Mouse (Mus musculus) WW6 (cell line): ENCODE results near the gene Car7.

Source experiments
- DNase-seq: peaks from one replicate; pipeline ENCODE4 v3.0.0-alpha.2; 2013; ENCODE audit warnings: low read depth, low spot score

The Car7 gene

DNA sequence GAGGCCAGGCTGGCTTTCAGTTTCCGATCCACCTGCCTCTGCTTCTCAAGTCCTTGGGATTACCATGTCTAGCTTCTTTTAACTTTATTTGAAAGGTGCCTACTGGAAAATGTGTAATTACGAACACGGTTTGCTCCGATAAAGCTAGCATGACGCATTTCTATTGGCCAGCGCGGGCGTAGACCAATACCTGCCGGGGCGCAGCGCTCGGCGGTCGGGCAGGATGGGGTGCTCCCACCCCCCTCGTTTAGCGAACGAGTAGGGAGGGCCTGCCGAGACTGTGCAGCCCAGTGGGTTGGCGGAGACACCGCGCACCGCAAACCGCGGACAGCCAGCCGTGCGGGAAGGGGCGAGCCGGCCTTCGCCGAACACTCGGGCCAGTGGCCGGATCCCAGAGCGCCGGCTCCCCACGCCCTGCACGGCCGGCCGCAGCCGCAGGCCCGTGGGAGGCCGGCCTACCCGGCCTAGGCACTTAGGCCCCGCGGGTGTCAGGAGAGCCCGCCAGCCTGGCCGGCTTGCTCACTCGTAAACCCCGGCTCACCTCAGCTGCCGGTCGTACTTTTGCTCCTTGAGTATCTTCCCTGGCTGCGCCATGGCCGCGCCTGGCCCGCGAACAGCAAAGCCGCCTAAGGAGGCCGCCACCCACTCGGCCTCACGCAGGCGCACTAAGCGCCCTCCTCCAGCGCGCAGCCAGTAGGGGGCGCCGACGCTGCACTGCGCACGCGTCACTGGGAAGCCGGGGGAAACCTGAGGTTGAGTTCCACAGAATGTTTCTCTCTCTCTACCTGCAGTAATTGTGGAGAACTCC, at the start of gene Car7, which contains the start of gene Nae1:
Gene Car7, plus strand, starts transcription at position 719 of the 808 bp plus-strand sequence.
Gene Nae1, minus strand, starts transcription at position 667 of the 808 bp plus-strand sequence.
- DNase-seq = peak; percentile 91

DNA sequence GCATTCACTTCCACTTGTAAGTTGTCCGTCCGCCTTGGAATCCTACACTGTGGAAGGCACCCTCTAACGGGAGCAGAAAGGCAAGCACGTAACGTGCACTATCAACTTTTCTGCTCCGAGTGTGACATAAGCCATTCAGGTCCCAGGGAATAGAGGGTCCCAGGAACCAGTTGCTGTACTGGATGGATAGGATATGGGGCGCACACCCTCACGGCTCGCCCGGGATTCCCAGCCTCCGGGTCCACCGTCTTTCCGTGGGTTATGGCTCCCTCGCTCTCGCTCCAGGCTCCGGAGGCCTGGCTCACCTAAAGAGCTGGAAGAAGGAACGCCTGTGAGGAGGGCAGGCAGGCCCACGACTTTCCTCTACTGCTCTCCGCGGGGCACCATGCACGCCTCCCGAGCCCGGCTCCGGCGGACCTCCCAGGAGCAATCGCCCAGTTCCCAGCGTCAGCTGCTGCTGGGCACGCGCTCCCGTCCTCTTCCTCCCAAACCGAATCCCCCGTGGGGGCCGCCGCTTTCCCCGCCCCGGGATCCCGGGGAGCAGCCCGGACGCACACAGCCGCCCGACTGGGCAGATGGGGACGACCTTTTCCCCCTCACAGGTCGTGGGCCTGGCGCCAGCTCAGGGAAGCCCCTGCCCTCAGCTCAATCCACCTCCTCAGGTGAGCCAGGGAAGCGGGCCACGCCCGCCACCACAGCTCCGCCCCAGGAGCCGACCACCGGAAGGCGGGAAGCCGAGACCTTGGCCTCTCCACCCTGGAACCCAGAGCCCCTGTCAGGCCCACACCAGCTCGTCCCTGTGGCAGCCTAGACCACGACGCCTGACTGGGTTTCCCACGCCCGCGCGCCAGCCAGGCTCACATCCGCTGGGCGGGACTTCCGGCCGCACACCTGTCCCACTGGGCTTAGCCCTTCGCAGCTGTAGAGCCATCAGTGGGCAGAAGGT, 25.2 kb upstream of the Car7 start, which contains the start of gene Terb1:
Gene Terb1, minus strand, starts transcription at position 850 of the 946 bp plus-strand sequence.
- DNase-seq = peak; percentile 47

DNA sequence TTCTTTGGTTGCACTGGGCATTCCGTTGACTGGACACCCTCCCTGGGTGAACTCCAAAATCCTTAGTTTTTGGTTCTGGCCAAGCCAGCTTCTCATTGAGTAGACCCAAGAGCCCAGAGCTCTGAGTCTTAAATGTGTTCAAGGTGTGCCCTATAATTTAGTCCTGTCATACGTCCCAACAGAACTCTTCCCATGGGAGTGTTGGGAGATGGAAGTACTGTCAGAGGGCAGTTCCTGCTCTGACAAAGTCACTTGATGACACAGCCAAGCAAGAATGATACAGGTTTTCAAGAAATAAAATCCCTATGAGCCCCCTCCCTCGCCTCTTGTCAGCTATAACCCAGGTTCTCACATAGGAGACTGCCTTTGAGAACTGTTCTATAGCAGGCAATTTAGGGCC, 24.4 kb upstream of the Car7 start:
- DNase-seq = no peak

DNA sequence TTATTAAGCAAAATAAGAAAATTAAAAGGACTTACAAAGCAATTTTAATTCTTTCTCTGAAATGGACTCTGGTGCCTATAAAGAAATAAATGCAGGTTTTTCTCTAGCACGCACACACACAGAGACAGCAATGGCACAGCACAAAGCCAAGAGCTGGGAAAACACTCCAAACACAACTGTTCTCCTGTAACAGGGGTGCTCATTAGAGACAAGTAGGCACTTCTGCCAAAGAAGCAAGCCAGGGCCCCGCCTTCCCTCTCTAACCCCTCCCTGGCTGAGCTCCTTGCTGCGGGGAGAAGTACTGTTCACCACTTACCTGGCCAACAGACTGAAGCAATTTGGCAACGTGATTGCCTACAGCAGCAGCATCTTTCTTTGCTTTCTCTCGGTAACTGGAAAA, 16.6 kb upstream of the Car7 start:
- DNase-seq = no peak

DNA sequence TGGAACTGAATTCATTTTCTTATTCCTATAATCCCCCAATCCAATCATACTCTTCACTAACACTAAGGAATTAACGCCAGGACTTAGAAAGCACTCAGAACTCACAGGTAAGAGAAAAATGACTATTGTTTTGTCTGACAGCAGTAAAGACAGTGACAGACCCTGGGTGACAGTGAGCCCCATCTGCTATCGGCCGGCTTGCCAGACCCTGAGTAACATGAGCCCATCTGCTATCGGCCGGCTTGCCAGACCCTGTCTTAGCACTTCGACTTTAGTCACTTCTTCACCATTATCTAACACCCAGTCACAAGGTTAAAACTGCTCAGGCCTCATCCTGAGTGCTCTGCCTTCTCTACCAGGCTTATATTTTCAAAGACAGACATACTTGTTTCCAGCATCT, 4.8 kb upstream of the Car7 start:
- DNase-seq = no peak

DNA sequence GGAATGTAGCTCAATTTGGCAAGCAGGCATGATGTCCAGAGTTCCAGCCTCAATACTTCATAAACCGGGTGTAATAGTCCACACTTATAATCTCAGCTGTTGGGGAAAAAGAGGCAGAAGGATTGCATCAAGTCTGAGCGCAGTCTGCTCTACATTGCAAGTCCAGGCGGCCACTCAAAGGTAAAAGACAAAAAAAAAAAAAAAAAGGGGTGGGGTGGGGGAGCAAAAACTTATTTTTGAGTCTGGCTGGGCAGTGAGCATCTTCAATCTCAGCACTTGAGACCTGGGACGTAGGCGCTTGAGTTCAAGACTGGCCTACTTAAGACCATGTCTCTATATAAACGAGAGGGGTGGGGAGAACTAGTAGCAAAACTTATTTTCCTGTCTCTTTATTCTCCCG, 938 bp upstream of the Car7 start:
- no peak for DNase-seq

DNA sequence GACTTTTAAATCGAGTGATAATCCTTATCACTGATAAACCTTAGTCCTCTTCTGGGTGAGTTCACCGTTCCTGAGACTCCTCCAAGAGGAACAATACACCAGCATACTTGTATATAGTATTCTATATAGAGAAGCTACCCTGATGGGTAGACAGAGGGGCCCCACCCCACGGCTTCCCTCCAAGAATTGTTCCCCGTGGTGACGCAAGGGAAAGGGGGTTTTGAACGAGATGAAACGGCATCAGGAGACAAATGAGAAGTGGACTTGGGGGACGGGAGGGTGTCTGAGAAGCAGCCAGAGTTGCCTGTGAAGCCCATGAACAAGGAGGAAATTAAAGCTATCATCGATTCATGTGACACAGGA, 271 bp downstream of the Car7 start:
- no peak for DNase-seq

DNA sequence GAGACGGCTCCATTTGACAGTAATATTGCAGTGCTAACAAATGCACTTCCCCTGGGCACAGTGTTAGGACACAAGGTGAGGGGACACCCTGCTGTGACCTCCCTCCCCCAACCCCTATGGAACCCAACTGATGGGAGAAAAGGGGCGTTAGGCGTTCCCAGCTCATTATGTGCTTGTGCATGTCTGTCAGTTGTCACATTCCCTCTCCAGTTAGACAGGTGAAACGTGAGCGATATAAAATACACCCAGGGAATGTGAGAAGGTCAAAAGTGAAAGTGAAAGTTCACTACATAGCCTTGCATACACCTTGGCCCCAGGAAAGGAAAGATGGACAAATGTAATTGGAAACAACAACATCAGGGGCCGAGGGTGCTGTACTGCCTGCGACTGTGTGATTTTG, 889 bp downstream of the Car7 start:
- no peak for DNase-seq

DNA sequence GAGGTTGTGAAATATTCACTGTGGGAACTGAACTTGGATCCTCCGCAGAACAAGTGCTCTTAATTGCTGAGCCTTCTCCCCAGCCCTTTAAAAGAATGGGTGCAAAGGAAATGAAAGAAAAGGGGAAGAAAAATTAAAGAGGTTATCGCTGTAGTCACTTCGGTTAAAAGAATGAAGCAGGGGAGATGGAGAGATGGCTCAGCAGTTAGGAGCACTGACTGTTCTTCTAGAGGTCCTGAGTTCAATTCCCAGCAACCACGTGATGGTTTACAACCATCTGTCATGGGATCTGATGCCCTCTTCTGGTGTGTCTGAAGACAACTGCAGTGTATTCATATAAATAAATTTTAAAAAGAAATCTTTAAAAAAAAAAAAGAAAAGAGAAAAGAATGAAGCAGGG, 1.5 kb downstream of the Car7 start:
- DNase-seq = no peak

DNA sequence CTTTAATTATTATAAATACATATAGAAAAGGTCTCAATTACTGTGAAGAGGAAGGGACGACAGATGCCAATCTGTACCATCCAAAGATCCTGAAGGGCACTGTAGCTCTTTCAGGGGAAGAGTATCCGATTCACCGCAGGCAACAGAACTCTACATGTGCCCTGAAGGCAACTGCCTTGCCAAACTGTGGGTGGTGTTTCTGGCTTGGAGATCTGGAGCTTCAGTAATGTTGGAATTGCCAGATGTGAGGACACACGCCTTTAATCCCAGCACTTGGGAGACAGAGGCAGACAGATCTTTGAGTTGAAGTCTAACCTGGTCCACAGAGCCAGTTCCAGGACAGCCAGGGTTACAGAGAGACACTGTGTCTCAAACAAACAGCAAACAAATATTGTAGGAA, 4.4 kb downstream of the Car7 start:
- DNase-seq = no peak

DNA sequence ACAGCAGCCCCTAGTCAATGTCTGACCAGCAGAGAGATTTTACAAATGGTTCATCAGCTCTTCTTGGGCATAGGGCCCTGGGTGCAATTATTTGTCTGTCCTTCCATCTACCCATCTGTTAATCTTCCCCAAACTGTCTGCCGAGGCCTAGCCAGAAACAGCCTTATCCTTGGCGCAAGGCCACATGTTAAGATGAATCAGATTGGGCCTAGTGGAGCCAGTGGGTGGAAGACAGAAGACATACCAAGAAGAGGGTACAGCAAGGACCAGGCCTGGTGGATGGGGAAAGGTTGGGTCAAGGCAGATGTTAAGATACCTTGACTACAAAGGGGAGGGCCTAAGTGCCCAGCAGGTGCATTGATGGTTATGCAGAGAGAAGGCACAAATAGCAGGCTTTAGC, 5.1 kb downstream of the Car7 start:
- DNase-seq = no peak

DNA sequence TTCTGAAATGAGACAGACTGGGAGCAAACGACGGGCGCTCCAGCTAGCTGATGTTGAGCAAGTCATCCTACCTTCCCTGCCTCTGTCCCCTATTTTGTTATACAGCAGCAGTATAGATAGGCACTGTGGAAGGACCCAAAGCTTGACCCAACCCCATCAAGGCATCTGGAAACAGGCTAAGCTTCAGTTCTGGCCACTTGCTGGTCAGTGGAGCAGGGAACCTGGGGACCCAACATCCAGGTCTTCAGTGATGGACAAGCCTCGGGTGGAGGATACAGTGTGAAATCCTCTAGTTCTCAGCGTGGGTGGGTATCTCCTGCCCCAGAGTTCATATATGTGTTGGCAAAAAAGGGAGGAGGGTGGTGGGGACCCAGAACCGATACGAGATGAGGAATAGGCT, 5.7 kb downstream of the Car7 start:
- no peak for DNase-seq

DNA sequence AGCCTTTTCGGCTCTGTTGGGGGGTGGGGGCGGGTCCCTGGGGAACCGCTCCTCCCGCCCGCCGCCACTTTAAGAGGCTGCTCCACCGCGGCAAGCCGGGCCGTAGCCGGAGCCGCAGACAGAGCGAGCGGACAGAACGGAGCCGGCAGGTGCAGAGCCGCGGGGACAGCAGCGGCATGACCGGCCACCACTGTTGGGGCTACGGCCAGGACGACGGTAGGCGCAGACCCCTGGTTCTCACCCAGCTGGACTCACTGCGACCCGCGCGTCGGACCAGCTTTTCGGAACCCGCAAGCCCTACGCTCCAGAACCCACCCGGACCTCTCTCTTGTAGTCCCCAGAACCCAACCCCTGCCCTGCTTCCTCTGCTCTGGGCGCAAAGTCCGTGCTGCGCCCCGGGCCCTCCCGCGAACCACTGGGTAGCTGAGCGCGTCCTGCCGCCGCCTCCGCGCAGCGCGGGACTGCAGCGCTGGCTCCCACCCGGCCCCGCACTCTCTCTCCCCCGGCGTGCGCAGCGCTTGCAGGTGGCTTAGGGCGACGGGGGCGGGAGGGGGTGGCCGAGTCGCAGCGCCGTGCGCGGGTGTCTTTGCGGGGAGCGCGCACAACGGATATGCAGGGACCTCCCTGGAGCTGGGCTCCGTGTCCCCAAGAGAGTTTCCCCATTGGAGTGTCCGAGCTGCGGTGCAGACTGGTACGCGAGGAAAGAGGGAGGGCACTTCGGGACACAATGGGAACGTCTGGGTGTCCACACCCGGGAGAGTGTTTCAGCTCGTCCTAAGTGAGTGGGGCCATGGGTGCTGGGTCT, 6.4 kb downstream of the Car7 start:
- DNase-seq = no peak

DNA sequence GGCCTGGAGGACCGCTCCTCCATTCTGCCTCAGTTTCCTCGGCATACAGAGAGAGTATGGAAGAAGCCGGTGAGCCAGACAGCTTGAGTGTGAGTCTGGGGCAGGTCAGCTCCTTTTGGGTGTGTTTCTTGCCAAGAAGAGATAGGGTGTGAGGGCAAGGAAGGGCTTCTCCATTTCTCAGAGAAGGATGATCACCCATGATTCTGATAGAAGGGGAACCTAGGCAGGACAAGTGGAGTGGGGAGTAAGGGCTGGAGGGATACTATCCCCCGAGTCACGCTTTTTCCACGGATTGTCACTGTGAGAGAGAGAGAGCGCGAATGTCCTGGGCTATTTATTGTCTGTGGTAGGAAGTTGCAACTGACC, 7.0 kb downstream of the Car7 start:
- no peak for DNase-seq

DNA sequence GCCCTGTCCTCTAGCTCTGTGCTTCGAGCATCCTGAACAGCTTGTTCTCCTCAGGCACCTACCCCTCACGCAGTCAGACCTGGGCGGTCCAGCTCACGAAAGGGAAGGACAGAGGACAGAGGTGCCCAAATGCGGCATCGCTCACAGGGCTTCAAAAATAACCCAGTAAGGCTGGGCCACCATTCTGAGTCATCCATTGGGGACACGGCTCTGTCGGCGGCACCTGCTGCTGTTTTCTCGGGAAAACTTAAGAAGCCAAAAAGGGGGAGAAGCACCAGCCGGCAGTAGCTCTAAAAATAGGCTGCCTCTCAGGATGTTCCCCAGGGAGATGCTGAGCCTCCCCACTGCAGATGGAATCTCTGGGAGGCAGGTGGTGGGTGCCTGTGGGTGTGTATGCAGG, 7.7 kb downstream of the Car7 start:
- DNase-seq = no peak

DNA sequence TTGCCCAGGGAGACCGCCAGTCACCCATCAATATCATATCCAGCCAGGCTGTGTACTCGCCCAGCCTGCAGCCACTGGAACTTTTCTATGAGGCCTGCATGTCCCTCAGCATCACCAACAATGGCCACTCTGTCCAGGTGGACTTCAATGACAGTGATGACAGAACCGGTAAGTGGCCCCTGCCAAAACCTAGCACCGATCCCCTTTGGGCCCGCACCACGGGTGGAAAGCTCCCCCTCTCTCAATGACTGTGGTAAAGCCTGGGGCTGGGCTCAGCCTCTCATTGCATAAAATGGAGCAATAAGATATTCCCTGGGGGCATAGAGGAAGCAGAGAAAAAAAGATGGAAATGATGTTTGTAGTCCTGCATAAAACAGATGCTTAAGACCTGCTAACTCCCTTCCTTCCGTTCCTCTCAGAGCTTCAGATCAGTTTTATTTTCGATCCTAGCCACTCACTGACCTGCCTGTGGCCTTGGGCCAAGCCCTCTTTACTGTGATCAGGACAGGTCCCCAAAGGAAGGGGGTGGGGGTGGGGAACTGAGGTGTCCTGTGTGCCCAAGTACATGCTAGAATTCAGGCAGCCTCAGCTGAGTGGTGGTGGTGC, 9.1 kb downstream of the Car7 start:
- no peak for DNase-seq

DNA sequence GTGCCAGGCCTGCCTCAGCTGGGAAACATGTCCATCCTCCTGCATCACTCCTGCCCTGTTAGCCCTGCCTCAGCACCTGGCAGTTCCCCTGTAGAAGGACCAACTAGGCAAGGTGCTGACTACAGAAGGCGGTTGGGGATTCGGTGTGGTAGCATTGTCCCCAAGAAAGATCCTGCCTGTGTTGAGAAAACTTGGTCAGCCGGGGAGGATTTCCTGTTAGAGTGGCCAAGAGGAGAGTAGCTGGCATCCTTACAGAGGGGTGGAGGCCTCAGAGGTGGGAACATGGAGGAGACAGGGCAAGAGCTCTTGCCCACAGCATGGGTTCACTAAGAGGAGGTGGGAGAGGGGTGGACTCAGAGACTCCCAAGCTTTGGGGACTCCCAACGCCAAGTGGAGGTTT, 20.7 kb downstream of the Car7 start:
- DNase-seq = no peak

DNA sequence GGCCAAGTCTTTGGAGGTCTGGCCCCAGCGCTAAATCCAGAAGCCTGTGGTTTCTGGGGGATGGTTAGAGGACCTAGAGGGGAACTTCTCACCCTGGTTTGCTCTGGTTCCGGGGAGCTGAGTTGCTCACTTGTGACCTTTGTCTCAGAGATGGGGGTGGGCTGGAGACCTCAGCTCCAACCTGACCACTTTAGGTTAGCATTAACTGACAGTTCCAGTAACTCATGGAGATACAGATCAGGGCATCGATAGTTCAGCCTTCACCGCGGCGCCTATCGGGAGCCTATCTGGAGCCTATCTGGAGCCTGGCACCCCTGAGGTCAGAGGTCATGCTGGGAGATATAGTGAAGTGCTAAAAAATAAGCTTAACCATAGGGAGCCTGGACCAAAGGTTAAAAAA, 22.7 kb downstream of the Car7 start:
- DNase-seq = no peak

DNA sequence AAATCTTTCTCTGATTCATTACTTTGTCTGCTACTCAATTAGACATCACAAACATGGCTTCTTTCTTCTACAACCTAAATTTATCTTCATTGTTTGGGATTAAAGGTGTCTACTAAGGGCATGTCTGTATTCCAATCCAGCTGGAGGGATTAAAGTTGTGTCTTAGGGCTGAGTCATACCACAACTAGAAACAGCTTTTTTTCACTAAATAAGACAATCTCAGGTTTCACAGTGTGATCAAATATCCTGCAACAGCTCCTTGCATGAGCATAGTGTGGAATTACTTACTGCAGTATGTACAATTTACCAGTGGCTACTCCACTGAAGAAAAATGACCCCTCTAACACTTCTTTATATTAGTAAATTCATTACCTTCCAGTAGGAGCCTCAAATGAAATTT, 26.2 kb downstream of the Car7 start:
- DNase-seq = no peak

DNA sequence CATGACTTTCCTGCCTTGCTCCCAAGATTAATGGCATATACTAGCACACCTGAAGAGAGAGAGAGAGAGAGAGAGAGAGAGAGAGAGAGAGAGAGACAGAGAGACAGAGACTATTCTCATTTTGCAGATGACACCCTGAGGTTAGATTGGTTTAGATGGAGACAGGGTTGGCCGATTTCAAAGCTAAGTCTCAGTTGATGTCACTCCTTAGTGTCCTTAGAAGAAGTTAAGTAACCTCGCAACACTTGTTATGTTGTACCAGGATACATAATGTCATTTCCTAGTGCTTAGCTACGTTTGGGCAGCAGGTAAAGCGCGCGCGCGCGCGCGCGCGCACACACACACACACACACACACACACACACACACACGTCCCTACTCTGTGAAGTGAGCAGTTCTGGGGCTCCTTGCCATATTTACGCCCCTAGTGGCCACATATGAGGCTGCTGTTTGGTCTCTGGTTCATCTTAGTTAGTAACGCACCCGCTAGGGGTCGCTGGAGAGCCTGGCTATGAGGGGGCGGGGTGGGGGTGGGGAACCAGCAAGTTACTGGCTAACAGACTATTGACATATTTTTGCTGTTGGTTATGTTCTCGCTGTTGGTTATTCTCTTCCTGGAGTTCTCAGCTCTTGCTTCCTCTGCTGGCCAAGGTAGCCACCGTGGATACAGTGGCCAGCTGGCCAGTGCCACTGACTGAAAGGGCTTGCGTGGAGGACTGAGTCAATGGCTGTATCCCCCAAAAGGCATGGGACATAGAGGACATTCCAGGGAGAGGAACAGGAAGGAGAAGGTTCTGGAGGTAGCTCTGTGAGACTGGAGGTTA, 30.4 kb downstream of the Car7 start:
- peak; percentile 72 for DNase-seq

DNA sequence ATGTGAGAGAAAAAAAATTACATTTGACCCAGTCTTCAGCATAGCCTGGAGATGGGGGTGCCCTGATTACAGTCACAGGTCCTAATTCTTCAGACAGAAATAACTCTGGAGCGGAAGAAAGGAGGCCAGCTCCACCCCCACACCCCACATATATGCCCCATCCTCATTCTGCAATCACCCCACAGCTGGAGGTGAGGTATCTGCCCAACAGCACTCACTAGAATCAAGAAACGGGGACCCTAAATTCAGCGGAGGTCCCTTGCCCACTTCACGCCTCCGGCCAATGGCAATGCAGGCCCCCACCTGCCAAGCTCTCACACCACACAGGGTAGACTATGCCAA, 30.9 kb downstream of the Car7 start:
- no peak for DNase-seq
